Mouse (Mus musculus) hindbrain, postnatal 0 days (tissue): ENCODE measurements at regions not wholly inside any gene's neighbourhood (a gene's known extent, or its start where the extent isn't known, plus 50 kb on each side); places are given as distances from the start of the nearest gene placed in this dataset.

Experiments
- ATAC-seq: fragments of 200-750 bp; cut with Nextera tagmentation; 2 replicates; pipeline ENCODE4 v1.8.0; 2017; ENCODE audit warnings: mild to moderate bottlenecking, moderate TSS enrichment, moderate library complexity
- DNase-seq: peaks from one replicate; pipeline ENCODE4 v3.0.0-alpha.2; 2015; ENCODE audit warnings: low spot score
- H3K27ac ChIP-seq: fragments of 300-500 bp; sonication (generic); 2 replicates; pipeline ENCODE4 v1.5.1; 2014; ENCODE audit warnings: mild to moderate bottlenecking
- H3K27me3 ChIP-seq: fragments of 300-500 bp; sonication (generic); 2 replicates; pipeline ENCODE4 v1.6.1; 2014; ENCODE audit warnings: low read length, mixed read lengths; ENCODE audit not compliant: insufficient read depth
- H3K36me3 ChIP-seq: fragments of 300-500 bp; sonication (generic); 2 replicates; pipeline ENCODE4 v1.6.1; 2014; ENCODE audit warnings: low read length, mixed read lengths; ENCODE audit not compliant: insufficient read depth
- H3K4me1 ChIP-seq: fragments of 300-500 bp; sonication (generic); 2 replicates; pipeline ENCODE4 v1.6.1; 2014; ENCODE audit warnings: antibody characterized with exemption, low read length, mixed read lengths; ENCODE audit not compliant: insufficient read depth
- H3K4me2 ChIP-seq: fragments of 300-500 bp; sonication (generic); 2 replicates; pipeline ENCODE4 v1.6.1; 2014; ENCODE audit warnings: low read depth, mild to moderate bottlenecking, low read length, moderate library complexity, mixed read lengths
- H3K4me3 ChIP-seq: fragments of 300-500 bp; sonication (generic); 2 replicates; pipeline ENCODE4 v1.5.1; 2014; ENCODE audit warnings: low read length
- H3K9ac ChIP-seq: fragments of 300-500 bp; sonication (generic); replicated peaks from 2 replicates; pipeline ENCODE4 v1.6.1; 2014; ENCODE audit warnings: mild to moderate bottlenecking, low read length, moderate library complexity, mixed read lengths
- H3K9me3 ChIP-seq: fragments of 300-500 bp; sonication (generic); 2 replicates; pipeline ENCODE4 v1.6.1; 2016; ENCODE audit warnings: low read length, mixed read lengths
- CTCF ChIP-seq: IDR thresholded peaks from 2 replicates; pipeline ENCODE4 v1.5.1; 2016; ENCODE audit warnings: antibody characterized with exemption, control low read depth, low read depth
- WGBS: fragments of 180-500 bp; shearing (Covaris S2); extraction: QIAGEN DNeasy Blood & Tissue Kit; methylation state at CpG from one replicate; pipeline ENCODE4 v1.1.7; 2014; 5-methylcytosine and 5-hydroxymethylcytosine counted together

DNA sequence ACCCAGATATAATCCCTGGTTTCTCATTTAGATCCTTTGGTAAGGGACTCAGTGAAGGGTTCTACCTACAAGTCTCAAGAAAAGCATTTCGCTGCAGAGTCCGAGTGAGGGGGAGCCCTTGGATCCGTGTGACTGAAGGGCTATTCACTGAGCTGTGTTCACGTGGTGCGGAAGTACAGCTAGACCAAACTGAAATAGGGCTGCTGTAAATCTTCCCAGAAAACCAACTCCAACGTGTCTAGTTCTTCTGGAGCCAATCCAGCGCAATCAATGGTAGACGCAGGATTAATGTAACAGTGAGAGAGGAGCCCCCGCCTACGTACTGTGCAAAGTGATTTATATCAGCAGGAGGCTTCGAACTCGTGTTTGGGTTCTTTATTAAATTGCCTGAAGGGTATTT lies 461.9 kb downstream of the Ate1 start:
- no peak for TF ChIP-seq CTCF
- Histone ChIP-seq H3K4me3 (no peak overlapping the region), H3K27ac (no peak overlapping the region), H3K4me1 (no peaks in the 10 kb centered on the region), H3K36me3 (no peaks in the 10 kb centered on the region), H3K9me3 (no peaks in the 10 kb centered on the region), H3K27me3 (no peaks in the 10 kb centered on the region), H3K9ac (no peak overlapping the region), H3K4me2 (no peak overlapping the region)
- DNase-seq (no peak), ATAC-seq (no peak)
- 63% methylated on average over 12 of the region's 12 CpGs for WGBS

DNA sequence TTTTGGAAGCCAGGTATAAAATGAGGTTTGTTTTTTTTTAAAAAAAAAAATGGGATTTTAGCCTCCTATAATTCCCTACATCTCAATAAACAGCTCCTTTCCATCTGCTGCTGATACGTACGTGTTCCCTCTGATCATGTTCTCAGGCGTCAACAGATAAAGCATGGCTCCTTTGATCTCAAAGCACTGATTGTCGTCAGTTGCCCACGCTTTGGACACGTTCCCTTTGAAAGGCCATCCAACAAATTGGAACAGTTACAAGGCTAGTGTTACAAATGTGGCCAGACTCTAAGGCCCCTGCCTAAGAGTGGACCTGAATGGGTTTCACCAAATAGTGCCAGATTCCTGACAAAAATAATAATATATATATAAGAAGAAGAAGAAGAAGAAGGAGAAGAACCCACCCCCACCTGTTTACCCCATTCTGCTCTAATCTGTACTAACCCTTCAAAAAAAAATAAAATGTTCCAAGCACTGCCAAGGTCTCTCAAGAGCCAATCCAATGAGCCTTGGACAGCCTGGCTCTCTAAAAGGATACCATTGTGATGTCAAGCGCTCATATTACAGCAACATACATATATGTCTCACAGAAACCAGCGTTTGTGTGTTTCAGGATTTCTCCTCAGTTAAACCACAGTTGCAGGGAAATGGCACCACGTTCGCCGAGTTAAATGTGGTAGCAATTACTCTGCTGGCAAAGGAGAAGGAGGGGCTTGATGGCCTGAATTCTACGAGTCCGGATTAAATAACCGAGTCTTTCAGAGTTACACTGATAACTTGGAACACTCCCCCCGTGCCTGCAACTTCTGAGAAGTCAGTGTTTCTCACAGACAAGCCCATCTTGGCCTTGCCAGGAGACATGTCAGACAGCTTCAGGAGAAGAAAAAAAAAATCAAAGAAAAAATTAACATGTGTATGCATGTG lies 460.2 kb downstream of the Ate1 start:
- Histone ChIP-seq H3K4me3 (no peak overlapping the region), H3K4me1 (no peaks in the 10 kb centered on the region), H3K9me3 (no peaks in the 10 kb centered on the region), H3K27ac (no peak overlapping the region), H3K4me2 (no peak overlapping the region), H3K36me3 (no peaks in the 10 kb centered on the region), H3K9ac (no peak overlapping the region), H3K27me3 (no peaks in the 10 kb centered on the region)
- no peak for TF ChIP-seq CTCF
- DNase-seq (no peak), ATAC-seq (no peak)
- WGBS = 66% methylated on average over 15 of the region's 15 CpGs

DNA sequence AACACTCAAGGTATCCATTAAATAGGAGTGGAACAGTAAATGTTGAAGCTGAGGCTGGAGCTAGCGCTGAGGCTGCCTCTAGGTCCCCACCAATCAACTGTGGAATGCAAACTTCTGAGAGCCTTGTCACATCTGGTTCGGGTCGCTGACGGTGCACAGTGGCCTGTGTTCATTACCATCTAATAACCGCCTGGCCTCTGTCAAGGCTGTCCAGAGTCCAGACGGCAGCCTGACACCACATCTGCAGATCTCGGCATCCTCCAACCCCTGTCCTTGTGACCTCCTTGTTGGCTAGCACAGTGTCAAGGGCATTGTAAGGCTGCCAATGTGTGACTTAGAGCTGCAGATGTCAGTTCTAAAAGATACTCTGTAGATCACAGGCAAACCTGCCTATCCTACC lies 455.7 kb downstream of the Ate1 start:
- H3K4me3 ChIP-seq = no peak overlapping the region
- H3K36me3 ChIP-seq = no peaks in the 10 kb centered on the region
- no peaks in the 10 kb centered on the region for H3K27me3 ChIP-seq
- no peaks in the 10 kb centered on the region for H3K4me1 ChIP-seq
- no peak for DNase-seq
- WGBS = 72% methylated on average over 7 of the region's 7 CpGs
- no peak overlapping the region for H3K4me2 ChIP-seq
- no peak overlapping the region for H3K9ac ChIP-seq
- H3K9me3 ChIP-seq = no peaks in the 10 kb centered on the region
- no peak for ATAC-seq
- no peak overlapping the region for H3K27ac ChIP-seq
- TF ChIP-seq CTCF = no peak

DNA sequence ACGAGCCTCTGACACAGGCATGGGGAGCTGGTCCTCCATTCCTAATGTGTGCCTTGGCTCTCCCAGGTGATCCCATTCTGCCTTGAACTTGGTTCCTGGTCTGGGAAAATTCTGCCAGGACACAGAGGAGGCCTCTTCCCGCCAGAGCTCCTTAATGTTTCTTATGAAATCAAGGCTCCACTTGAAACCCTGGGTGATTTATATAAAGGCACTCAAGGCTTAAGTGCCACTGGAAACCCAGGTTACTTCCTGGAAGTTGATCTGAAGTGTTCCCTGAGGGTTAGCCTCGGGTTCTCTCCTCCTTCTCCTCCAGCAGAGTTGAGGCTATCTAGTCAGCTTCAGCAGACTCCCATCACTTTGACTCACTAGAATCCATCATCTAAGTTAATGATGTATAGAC lies 451.9 kb downstream of the Ate1 start:
- 65% methylated on average over 3 of the region's 3 CpGs for WGBS
- H3K36me3 ChIP-seq = no peaks in the 10 kb centered on the region
- H3K27ac ChIP-seq = no peak overlapping the region

DNA sequence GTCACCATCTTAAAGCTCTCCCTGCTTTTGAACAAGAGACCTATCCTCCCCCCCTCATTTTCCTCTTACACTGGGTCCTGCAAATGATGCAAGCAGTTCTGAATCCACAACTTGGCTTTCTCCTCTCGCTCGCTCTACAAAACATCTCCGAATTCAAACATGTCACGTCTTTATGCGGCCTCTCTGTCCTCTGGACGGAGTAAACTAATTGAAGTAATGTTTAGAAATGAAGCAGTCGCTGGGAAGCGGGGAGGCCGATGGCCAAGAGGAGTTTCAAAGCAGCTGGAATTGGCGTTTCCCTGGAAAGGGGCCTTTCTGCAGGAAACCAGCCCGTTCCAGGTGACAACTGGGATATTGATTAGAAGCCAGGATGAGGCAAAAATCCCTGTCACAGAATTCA lies 446.8 kb downstream of the Ate1 start:
- Histone ChIP-seq H3K4me2 (peak overlapping the region; percentile 53), H3K27me3 (no peaks in the 10 kb centered on the region), H3K4me3 (peak overlapping the region; percentile 22), H3K27ac (no peak overlapping the region), H3K9ac (no peak overlapping the region), H3K36me3 (no peaks in the 10 kb centered on the region), H3K4me1 (peaks cover 3% of the 10 kb centered on the region; the same call in 1 of the 2 replicates), H3K9me3 (no peaks in the 10 kb centered on the region)
- DNase-seq = no peak
- TF ChIP-seq CTCF = no peak
- no peak for ATAC-seq
- 52% methylated on average over 11 of the region's 11 CpGs for WGBS

More for the DNA sequence above, 451.9 kb downstream of the Ate1 start:
- Histone ChIP-seq H3K4me1 (peaks cover 1% of the 10 kb centered on the region; the same call in 1 of the 2 replicates), H3K9ac (no peak overlapping the region), H3K4me2 (no peak overlapping the region), H3K9me3 (no peaks in the 10 kb centered on the region), H3K27me3 (no peaks in the 10 kb centered on the region), H3K4me3 (no peak overlapping the region)
- TF ChIP-seq CTCF = no peak
- ATAC-seq (no peak), DNase-seq (no peak)

DNA sequence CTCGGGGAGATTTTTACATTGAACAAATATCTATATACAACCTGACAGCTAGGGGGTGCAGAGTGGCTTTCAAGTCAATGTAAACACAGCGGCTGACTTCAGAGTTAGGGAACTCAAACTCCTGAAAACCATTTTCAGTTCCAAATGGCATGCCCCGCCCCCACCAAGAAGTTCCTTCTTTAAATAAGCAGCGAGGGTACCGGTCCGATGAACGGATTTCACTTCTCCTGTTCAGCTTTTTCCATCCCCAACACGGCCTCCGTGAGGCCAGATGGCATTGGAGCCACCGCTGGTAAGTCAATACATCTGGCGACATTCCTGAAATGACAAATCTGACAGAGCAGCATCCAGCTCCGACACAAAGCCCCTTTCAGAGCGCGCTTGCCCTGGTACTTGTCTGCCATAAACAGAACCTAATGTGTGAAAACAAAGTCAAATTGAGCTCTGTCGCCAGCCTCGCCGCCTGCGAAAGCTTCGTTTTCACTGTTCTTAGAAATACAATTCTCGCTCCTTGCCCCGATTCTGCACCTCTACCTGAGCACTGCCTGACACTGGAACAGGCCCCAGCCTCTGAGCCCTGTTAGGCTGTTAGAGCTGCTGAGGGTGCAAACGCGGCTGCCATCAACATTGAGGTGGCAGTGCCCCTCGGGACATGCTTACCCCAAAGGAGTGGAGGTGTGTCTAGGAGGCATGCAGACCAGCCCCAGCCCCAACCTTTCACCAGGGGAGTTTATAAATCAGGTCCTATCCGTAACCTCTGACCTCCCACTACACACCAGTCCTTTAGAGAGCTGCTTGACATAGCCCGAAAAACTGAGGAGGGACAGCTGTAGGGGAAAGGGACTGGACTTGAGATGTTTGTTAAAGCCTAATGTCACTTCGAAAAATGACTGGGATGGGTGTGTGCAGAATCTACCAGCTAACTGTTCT lies 446.0 kb downstream of the Ate1 start:
- ATAC-seq (0 out of 2 replicates have a peak, but pooled peaks have one; percentile 29), DNase-seq (peak; percentile 72)
- Histone ChIP-seq H3K27me3 (no peaks in the 10 kb centered on the region), H3K4me1 (peaks cover 3% of the 10 kb centered on the region; the same call in 1 of the 2 replicates), H3K4me3 (peak overlapping the region; percentile 22), H3K4me2 (peak overlapping the region; percentile 53), H3K9me3 (no peaks in the 10 kb centered on the region), H3K9ac (no peak overlapping the region), H3K27ac (no peak overlapping the region; the same call in 1 of the 2 replicates), H3K36me3 (no peaks in the 10 kb centered on the region)
- TF ChIP-seq CTCF = peak; percentile 52
- WGBS = 26% methylated on average over 27 of the region's 27 CpGs
